Mouse (Mus musculus) midbrain, embryonic 11.5 days (tissue): ENCODE data around the gene Rap1gap. TPM values are rescaled to one million over a fixed set of nuclear protein-coding genes. Genes with fewer than 3 reads are reported as not detected.

Source experiments
- ATAC-seq: fragments of 200-750 bp; cut with Nextera tagmentation; 2 replicates; pipeline ENCODE4 v1.8.0; 2017; ENCODE audit warnings: moderate TSS enrichment, moderate library complexity; ENCODE audit not compliant: low FRiP score
- DNase-seq: peaks from one replicate; pipeline ENCODE4 v3.0.0; 2015; ENCODE audit warnings: low spot score; ENCODE audit errors: missing footprints
- H3K27ac ChIP-seq: fragments of 300-500 bp; sonication (generic); 2 replicates; pipeline ENCODE4 v1.5.1; 2014; ENCODE audit warnings: low read depth, low read length
- H3K27me3 ChIP-seq: fragments of 300-500 bp; sonication (generic); 2 replicates; pipeline ENCODE4 v1.6.1; 2014; ENCODE audit warnings: mild to moderate bottlenecking, low read length, moderate library complexity, mixed read lengths; ENCODE audit not compliant: control insufficient read depth, insufficient read depth
- H3K36me3 ChIP-seq: fragments of 300-500 bp; sonication (generic); 2 replicates; pipeline ENCODE4 v1.6.1; 2014; ENCODE audit warnings: mild to moderate bottlenecking, low read length, moderate library complexity, mixed read lengths; ENCODE audit not compliant: control insufficient read depth, insufficient read depth
- H3K4me1 ChIP-seq: fragments of 300-500 bp; sonication (generic); 2 replicates; pipeline ENCODE4 v1.6.1; 2014; ENCODE audit warnings: low read length; ENCODE audit not compliant: control insufficient read depth, insufficient read depth
- H3K4me2 ChIP-seq: fragments of 300-500 bp; sonication (generic); 2 replicates; pipeline ENCODE4 v1.6.1; 2014; ENCODE audit warnings: mild to moderate bottlenecking, moderate library complexity
- H3K4me3 ChIP-seq: fragments of 300-500 bp; sonication (generic); 2 replicates; pipeline ENCODE4 v1.5.1; 2014; ENCODE audit warnings: low read depth, low read length
- H3K9ac ChIP-seq: fragments of 300-500 bp; sonication (generic); 2 replicates; pipeline ENCODE4 v1.6.1; 2014; ENCODE audit warnings: low read length
- H3K9me3 ChIP-seq: fragments of 300-500 bp; sonication (generic); 2 replicates; pipeline ENCODE4 v1.6.1; 2016; ENCODE audit warnings: low read length; ENCODE audit not compliant: control insufficient read depth
- WGBS: fragments of 180-500 bp; shearing (Covaris S2); extraction: QIAGEN DNeasy Blood & Tissue Kit; methylation state at CpG from one replicate; pipeline ENCODE4 v1.1.7; 2014; 5-methylcytosine and 5-hydroxymethylcytosine counted together
- polyA plus RNA-seq: library from polyadenylated mRNA; unstranded; fragments of >200 nt; fragmentation: Nextera tagmentation; extraction: Ambion mirVana; gene quantifications from 2 replicates; pipeline ENCODE4 v1.2.1, GENCODE M21; 2014

The Rap1gap gene
- polyA plus RNA-seq, 1 experiment from 2014 or later = 4.6 TPM

- WGBS = 83% methylated on average over 5 of the region's 5 CpGs
- Histone ChIP-seq H3K27me3 (no peaks in the 10 kb centered on the region), H3K4me2 (no peak overlapping the region), H3K4me1 (no peaks in the 10 kb centered on the region), H3K9me3 (no peaks in the 10 kb centered on the region), H3K27ac (no peak overlapping the region), H3K4me3 (no peak overlapping the region), H3K9ac (no peak overlapping the region), H3K36me3 (no peaks in the 10 kb centered on the region)
- DNase-seq (no peak), ATAC-seq (no peak)
Observed at GRCm38 (mm10) chr4:137747590-137747989, 83.1 kb downstream of the Rap1gap start.

DNA sequence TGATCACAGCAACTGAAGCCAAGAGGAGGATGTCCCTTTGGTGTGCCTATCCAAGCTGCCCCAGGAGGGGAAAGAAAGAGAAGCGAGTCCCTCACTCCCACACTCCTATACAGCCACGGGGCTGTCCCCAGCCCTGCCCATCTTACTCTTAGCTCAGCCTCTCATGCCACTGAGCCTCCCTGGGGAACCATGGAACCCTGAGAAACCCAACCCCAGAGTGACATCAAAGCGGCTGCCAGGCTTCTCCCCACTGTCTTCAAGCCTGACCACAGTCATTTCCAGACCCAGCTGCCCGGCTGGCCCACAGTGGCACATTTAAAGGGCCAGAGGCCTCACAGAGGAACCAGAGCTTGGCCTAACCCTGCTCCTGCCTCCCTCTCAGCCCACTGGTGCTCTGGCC lies 84.2 kb downstream of the Rap1gap start:
- H3K27me3 ChIP-seq = no peaks in the 10 kb centered on the region
- H3K36me3 ChIP-seq = no peaks in the 10 kb centered on the region
- no peaks in the 10 kb centered on the region for H3K9me3 ChIP-seq
- H3K4me2 ChIP-seq = no peak overlapping the region
- 75% methylated on average over 4 of the region's 4 CpGs for WGBS
- DNase-seq (no peak), ATAC-seq (no peak)
- H3K4me3 ChIP-seq = no peak overlapping the region
- H3K27ac ChIP-seq = no peak overlapping the region
- no peak overlapping the region for H3K9ac ChIP-seq
- H3K4me1 ChIP-seq = no peaks in the 10 kb centered on the region

GRCm38 (mm10) chr4:137749680-137750079 lies 85.2 kb downstream of the Rap1gap start:
- H3K4me3 ChIP-seq = no peak overlapping the region
- 0 out of 2 replicates have a peak overlapping the region, but pooled peaks have one; percentile 9 for H3K9ac ChIP-seq
- ATAC-seq = no peak
- H3K4me1 ChIP-seq = no peaks in the 10 kb centered on the region
- DNase-seq = no peak
- H3K9me3 ChIP-seq = no peaks in the 10 kb centered on the region
- H3K27ac ChIP-seq = no peak overlapping the region
- H3K27me3 ChIP-seq = no peaks in the 10 kb centered on the region
- no peaks in the 10 kb centered on the region for H3K36me3 ChIP-seq
- 88% methylated on average over 9 of the region's 9 CpGs for WGBS
- no peak overlapping the region for H3K4me2 ChIP-seq

DNA sequence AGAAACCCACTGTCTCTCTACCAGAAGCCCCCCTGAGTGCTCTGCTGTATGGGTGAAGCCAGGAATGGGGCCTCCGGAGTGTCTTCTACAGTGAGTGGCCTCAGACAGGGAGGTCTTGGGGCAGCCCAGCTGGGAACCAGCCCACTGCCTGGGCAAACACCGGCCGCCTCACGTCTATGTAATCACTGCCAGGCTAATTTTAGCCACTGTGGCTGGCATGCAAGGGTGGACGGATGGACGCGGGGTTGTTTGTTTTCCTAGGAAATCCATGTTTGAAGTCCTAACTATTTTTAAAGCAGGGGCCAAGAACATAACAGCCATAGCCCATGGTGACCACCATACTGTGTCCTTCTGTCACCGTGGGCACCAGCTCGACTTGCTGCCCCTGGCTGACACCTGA lies 85.6 kb downstream of the Rap1gap start:
- 0 out of 2 replicates have a peak overlapping the region, but pooled peaks have one; percentile 9 for H3K9ac ChIP-seq
- no peak overlapping the region for H3K4me3 ChIP-seq
- no peaks in the 10 kb centered on the region for H3K36me3 ChIP-seq
- no peak for ATAC-seq
- no peak for DNase-seq
- H3K4me2 ChIP-seq = no peak overlapping the region
- no peaks in the 10 kb centered on the region for H3K4me1 ChIP-seq
- H3K9me3 ChIP-seq = no peaks in the 10 kb centered on the region
- 84% methylated on average over 9 of the region's 9 CpGs for WGBS
- no peaks in the 10 kb centered on the region for H3K27me3 ChIP-seq
- no peak overlapping the region for H3K27ac ChIP-seq

DNA sequence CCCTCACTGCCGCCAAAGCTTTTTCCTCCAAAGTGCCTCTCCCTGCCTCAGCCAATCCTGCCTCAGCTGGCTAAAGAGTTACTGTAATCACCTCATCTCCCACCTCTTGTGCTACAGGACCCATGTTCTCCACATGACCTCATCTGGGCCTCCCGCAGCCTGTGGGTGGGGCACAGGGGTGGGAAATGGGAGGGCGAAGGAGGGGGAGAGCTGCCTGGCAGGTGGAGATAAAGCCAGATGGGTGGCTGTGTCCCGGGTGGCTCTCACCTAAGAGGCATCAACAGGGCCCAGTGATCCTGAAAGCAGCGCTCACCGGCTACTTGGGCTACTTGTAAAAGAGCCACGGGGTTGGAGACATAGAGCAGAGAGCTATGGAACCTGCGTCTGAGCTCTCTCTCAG lies 86.8 kb downstream of the Rap1gap start:
- Histone ChIP-seq H3K4me1 (no peaks in the 10 kb centered on the region), H3K27me3 (no peaks in the 10 kb centered on the region), H3K36me3 (no peaks in the 10 kb centered on the region), H3K4me3 (no peak overlapping the region), H3K4me2 (no peak overlapping the region), H3K9ac (no peak overlapping the region), H3K9me3 (no peaks in the 10 kb centered on the region), H3K27ac (no peak overlapping the region)
- 86% methylated on average over 8 of the region's 8 CpGs for WGBS
- DNase-seq (no peak), ATAC-seq (0 out of 2 replicates have a peak, but pooled peaks have one; percentile 16)

GRCm38 (mm10) chr4:137751717-137752116 lies 87.2 kb downstream of the Rap1gap start:
- Histone ChIP-seq H3K4me1 (no peaks in the 10 kb centered on the region), H3K27ac (no peak overlapping the region)

DNA sequence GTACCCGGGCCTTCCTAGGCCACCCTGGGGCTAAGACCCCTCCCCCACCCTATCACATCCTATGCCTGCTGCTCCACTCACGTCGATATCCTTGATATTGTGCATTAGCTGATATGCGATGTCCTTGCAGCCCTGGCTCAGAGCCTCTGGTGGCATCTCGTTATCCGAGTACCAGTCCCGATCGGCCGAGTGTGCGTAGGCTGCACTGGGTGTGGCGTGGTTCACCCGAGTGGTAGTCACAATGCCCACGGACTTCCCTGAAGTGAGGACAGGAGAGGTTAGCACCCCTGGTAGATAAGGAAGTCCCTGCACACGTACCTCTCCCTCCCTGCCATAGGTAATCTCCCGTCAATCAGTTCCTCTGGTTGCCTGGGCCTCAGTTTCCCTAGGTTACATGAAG lies 87.9 kb downstream of the Rap1gap start:
- no peaks in the 10 kb centered on the region for H3K4me1 ChIP-seq
- no peak overlapping the region for H3K9ac ChIP-seq
- H3K4me3 ChIP-seq = no peak overlapping the region
- 82% methylated on average over 15 of the region's 15 CpGs for WGBS
- no peak overlapping the region for H3K4me2 ChIP-seq
- no peak overlapping the region for H3K27ac ChIP-seq
- DNase-seq = no peak
- no peaks in the 10 kb centered on the region for H3K9me3 ChIP-seq
- no peaks in the 10 kb centered on the region for H3K36me3 ChIP-seq
- no peak for ATAC-seq
- no peaks in the 10 kb centered on the region for H3K27me3 ChIP-seq

More at GRCm38 (mm10) chr4:137751717-137752116, 87.2 kb downstream of the Rap1gap start:
- Histone ChIP-seq H3K9me3 (no peaks in the 10 kb centered on the region), H3K36me3 (no peaks in the 10 kb centered on the region), H3K4me2 (no peak overlapping the region), H3K9ac (no peak overlapping the region), H3K4me3 (no peak overlapping the region), H3K27me3 (no peaks in the 10 kb centered on the region)
- DNase-seq (no peak), ATAC-seq (no peak)
- WGBS = 89% methylated on average over 9 of the region's 9 CpGs

DNA sequence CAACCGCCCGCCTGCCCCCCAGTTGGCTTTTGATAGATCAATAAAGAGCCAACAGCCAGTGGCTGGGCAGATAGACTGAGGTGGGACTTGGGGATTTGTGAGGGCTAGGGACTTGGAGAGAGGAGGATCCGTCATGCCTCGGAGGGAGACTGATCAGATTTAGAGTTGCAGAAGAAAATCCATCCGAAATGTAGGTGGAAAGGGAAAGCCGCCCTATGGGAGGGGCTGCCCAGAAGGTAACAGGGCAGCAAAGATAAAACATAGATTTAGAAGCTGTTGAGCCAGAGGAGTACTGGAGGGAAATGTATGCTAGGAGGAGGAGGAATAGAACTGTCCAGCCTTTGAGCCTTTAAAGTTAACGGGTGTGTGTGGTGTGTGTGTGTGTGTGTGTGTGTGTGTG lies 88.7 kb downstream of the Rap1gap start:
- 93% methylated on average over 7 of the region's 7 CpGs for WGBS
- no peaks in the 10 kb centered on the region for H3K27me3 ChIP-seq
- DNase-seq = no peak
- no peaks in the 10 kb centered on the region for H3K9me3 ChIP-seq
- no peak overlapping the region for H3K27ac ChIP-seq
- no peak overlapping the region for H3K4me3 ChIP-seq
- H3K4me1 ChIP-seq = no peaks in the 10 kb centered on the region
- H3K9ac ChIP-seq = no peak overlapping the region
- H3K36me3 ChIP-seq = no peaks in the 10 kb centered on the region
- H3K4me2 ChIP-seq = no peak overlapping the region
- ATAC-seq = no peak

- Histone ChIP-seq H3K9me3 (no peaks in the 10 kb centered on the region), H3K27ac (no peak overlapping the region), H3K4me1 (no peaks in the 10 kb centered on the region), H3K4me3 (no peak overlapping the region), H3K27me3 (no peaks in the 10 kb centered on the region), H3K9ac (no peak overlapping the region), H3K36me3 (no peaks in the 10 kb centered on the region), H3K4me2 (no peak overlapping the region)
- DNase-seq (no peak), ATAC-seq (no peak)
- WGBS = 82% methylated on average over 2 of the region's 2 CpGs
Observed at GRCm38 (mm10) chr4:137754446-137754845, 89.9 kb downstream of the Rap1gap start.

- Histone ChIP-seq H3K4me1 (peaks cover 24% of the 10 kb centered on the region), H3K27me3 (no peaks in the 10 kb centered on the region), H3K27ac (no peak overlapping the region), H3K4me3 (no peak overlapping the region), H3K36me3 (no peaks in the 10 kb centered on the region), H3K9ac (no peak overlapping the region), H3K4me2 (no peak overlapping the region), H3K9me3 (no peaks in the 10 kb centered on the region)
- WGBS = 81% methylated on average over 9 of the region's 9 CpGs
- DNase-seq (no peak), ATAC-seq (no peak)
Observed at GRCm38 (mm10) chr4:137762886-137763285, 98.4 kb downstream of the Rap1gap start.
